Mouse (Mus musculus) layer of hippocampus, adult 18-20 months (tissue): ENCODE results near the gene Il22ra1. TPM values are rescaled to one million over a fixed set of nuclear protein-coding genes. Genes with fewer than 3 reads are reported as not detected.
A peak's percentile ranks its signal among the peaks of the same experiment; 100 is the strongest.
"Not testable (repeated sequence)": the region's sequence is repeated elsewhere in the genome, so short reads cannot be mapped to it uniquely, and the experiment has no call there.

Experiments used
- DNase-seq, 2 experiments: peaks; one replicate each; pipeline ENCODE4 v3.0.0; 2022; ENCODE audit warnings: low spot score in 2 of 2
- long read RNA-seq: library from polyadenylated mRNA; stranded (forward); transcript quantifications from one replicate; pipeline ENCODE4 v2.0.0, GENCODE M21; 2021
- total RNA-seq, 2 experiments: library from RNA; stranded (reverse); gene quantifications; 2 replicates each; pipeline ENCODE4 v1.2.3; 2021

The Il22ra1 gene
- total RNA-seq: not detected
- long read RNA-seq: 0 reads

- DNase-seq: no peak
These were observed at the start of gene Il22ra1 for GRCm38 (mm10) chr4:135727817-135728216. Gene Il22ra1 (plus strand): TSS chr4:135728172.

- no peak for DNase-seq
These were observed 48.7 kb upstream of the Il22ra1 start for GRCm38 (mm10) chr4:135679316-135679715.

GRCm38 (mm10) chr4:135681789-135682188, 46.2 kb upstream of the Il22ra1 start:
- DNase-seq: no peak

- DNase-seq: no peak
These were observed 44.4 kb upstream of the Il22ra1 start for GRCm38 (mm10) chr4:135683553-135683952.

GRCm38 (mm10) chr4:135684731-135685130, 43.2 kb upstream of the Il22ra1 start:
- no peak for DNase-seq

GRCm38 (mm10) chr4:135685906-135686567, 41.9 kb upstream of the Il22ra1 start, which contains the start of gene Ifnlr1:
Gene Ifnlr1 (plus strand): TSS chr4:135686287.
- DNase-seq: peak; percentile 16 to 28

GRCm38 (mm10) chr4:135686568-135686953, 41.4 kb upstream of the Il22ra1 start:
- no peak for DNase-seq

GRCm38 (mm10) chr4:135689797-135690196, 38.2 kb upstream of the Il22ra1 start:
- no peak for DNase-seq

GRCm38 (mm10) chr4:135690241-135690640, 37.7 kb upstream of the Il22ra1 start:
- DNase-seq: no peak

- no peak for DNase-seq
These were observed 35.1 kb upstream of the Il22ra1 start for GRCm38 (mm10) chr4:135692916-135693315.

- no peak for DNase-seq
These were observed 29.5 kb upstream of the Il22ra1 start for GRCm38 (mm10) chr4:135698498-135698897.

- no peak for DNase-seq
These were observed 24.5 kb upstream of the Il22ra1 start for GRCm38 (mm10) chr4:135703497-135703896.

GRCm38 (mm10) chr4:135704016-135704415, 24.0 kb upstream of the Il22ra1 start:
- no peak for DNase-seq

- no peak for DNase-seq
These were observed 21.9 kb upstream of the Il22ra1 start for GRCm38 (mm10) chr4:135706045-135706444.

- DNase-seq: peak; percentile 47 to 76
These were observed 18.9 kb upstream of the Il22ra1 start for GRCm38 (mm10) chr4:135709072-135709564.

- DNase-seq: no peak
These were observed 18.4 kb upstream of the Il22ra1 start for GRCm38 (mm10) chr4:135709621-135710020.

- DNase-seq: no peak
These were observed 17.6 kb upstream of the Il22ra1 start for GRCm38 (mm10) chr4:135710392-135710791.

- DNase-seq: peak; percentile 10 to 42
These were observed 13.2 kb upstream of the Il22ra1 start for GRCm38 (mm10) chr4:135714776-135715175.

GRCm38 (mm10) chr4:135716438-135716837, 11.5 kb upstream of the Il22ra1 start:
- not testable (repeated sequence) for DNase-seq

GRCm38 (mm10) chr4:135722540-135723290, 5.3 kb upstream of the Il22ra1 start:
- DNase-seq: no peak

- DNase-seq: no peak
These were observed 1.6 kb upstream of the Il22ra1 start for GRCm38 (mm10) chr4:135726416-135726815.

- peak; percentile 14 to 27 for DNase-seq
These were observed 2.2 kb downstream of the Il22ra1 start for GRCm38 (mm10) chr4:135730204-135730603.
